In genomic region chr10:126056881-126057280, GRCm38 (mm10) we compare ENCODE assay signal across 16 mouse cellular contexts.
"Had no signal": no experiment of that assay in that cellular context is flagged by ENCODE, and none has a peak within 500 bp of the region (broad histone marks: within the 10 kb centered on the region; RNA-seq: fewer than 3 reads in every experiment).

No protein-coding gene starts in this region.

- H3K36me3 ChIP-seq: liver, embryonic 13.5 days; lung, embryonic 15.5 days; midbrain, embryonic 12.5 days had no signal

- H3K4me3 ChIP-seq: liver, embryonic 13.5 days; lung, embryonic 15.5 days; midbrain, embryonic 12.5 days had no signal

- H3K4me1 ChIP-seq: liver, embryonic 13.5 days; lung, embryonic 15.5 days; megakaryocyte, embryonic 14.5 days; midbrain, embryonic 12.5 days had no signal

- H3K4me2 ChIP-seq: liver, embryonic 13.5 days; lung, embryonic 15.5 days; midbrain, embryonic 12.5 days had no signal

- DNase-seq: kidney, adult 18-20 months; kidney, postnatal 14 days; left cerebral cortex, postnatal 4 days; liver; liver, embryonic 13.5 days; liver, postnatal 0 days; lung, postnatal 14 days; right cerebral cortex, postnatal 4 days; spleen, adult 18-20 months; thymus, adult 18-20 months; thymus, postnatal 36 days had no signal

- ATAC-seq: liver, postnatal 0 days; midbrain, embryonic 16.5 days had no signal

- H3K9ac ChIP-seq: liver, embryonic 13.5 days; liver, postnatal 0 days; lung, embryonic 15.5 days; midbrain, embryonic 12.5 days had no signal

- H3K27ac ChIP-seq: liver, embryonic 13.5 days; lung, embryonic 15.5 days; macrophage; midbrain, embryonic 12.5 days had no signal

- H3K9me3 ChIP-seq: liver, embryonic 13.5 days; lung, embryonic 15.5 days; midbrain, embryonic 12.5 days had no signal

- H3K27me3 ChIP-seq: liver, embryonic 13.5 days; lung, embryonic 15.5 days; megakaryocyte, embryonic 14.5 days; midbrain, embryonic 12.5 days had no signal
